Mouse (Mus musculus) thymus, adult 2 months (tissue): ENCODE measurements around the gene Kctd5.

Source experiments
- CTCF ChIP-seq: fragments of 200-500 bp; IDR thresholded peaks from 2 replicates; pipeline ENCODE4 v1.5.1; 2012; ENCODE audit warnings: mild to moderate bottlenecking, control low read depth, low read length, moderate library complexity, borderline replicate concordance; ENCODE audit not compliant: control insufficient read depth, poor library complexity, insufficient read depth; ENCODE audit errors: extremely low read depth
- POLR2A ChIP-seq: fragments of 200-500 bp; IDR thresholded peaks from 2 replicates; pipeline ENCODE4 v1.6.1; 2012; ENCODE audit warnings: mild to moderate bottlenecking, low read length, control low read depth, moderate library complexity; ENCODE audit not compliant: control insufficient read depth, poor library complexity, insufficient read depth; ENCODE audit errors: extremely low read depth

DNA sequence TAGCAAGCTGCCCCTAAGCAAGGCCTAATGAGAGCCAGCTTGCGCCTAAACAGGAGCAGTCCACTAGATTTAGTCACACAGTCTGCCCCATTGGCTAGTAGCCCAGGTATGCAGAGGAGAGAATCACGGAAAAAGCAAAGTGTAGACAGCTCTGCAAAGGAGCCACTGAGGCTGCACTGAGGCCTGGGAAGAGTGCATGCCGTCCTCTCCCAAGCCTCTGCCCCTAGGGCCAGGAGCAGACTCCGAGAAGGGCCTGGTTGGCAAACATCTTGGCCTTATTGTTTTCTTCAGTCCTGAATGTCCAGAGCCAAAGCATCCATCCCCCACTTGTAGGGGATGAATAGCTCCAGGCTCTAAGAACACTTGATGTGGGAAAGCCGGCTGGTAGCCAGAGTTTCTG, 5.0 kb downstream of the Kctd5 start:
- TF ChIP-seq POLR2A (no peak), CTCF (no peak)
